Mouse (Mus musculus): ENCODE results near the gene Tap1. TPM values are rescaled to one million over a fixed set of nuclear protein-coding genes. Genes with fewer than 3 reads are reported as not detected.

Gene Tap1
- total RNA-seq, 4 experiments from 2014 or later: 19.5 to 22.2 (median 21.3) TPM

- peak; percentile 59 for DNase-seq
Observed at GRCm38 (mm10) chr17:34234926-34235325, 47.6 kb downstream of the Tap1 start.

DNA sequence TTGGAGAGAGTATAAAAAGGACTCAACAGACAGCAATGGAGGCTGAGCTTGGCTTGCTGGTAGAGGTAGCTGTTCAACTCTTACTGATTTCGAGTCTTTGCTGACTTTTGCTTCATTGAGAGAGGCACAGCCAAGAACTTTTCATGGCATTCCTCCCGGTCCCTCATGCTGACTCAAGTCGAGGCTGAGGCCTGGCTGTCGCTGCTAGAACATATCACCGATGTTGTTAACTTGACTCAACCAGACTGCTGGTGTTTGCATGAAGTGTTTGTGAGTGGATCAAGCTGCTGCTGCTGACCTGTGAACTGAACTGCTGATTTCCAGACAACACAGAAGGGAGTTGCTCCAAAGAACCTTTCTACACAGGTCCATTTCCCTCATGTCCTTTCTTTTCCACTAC is 49.3 kb downstream of the Tap1 start:
- no peak for DNase-seq

- DNase-seq: no peak
Observed at GRCm38 (mm10) chr17:34237741-34238140, 50.4 kb downstream of the Tap1 start.

GRCm38 (mm10) chr17:34238706-34239105 is 51.4 kb downstream of the Tap1 start, which contains the start of gene H2-Ob:
H2-Ob (plus strand) TSS chr17:34238903.
- DNase-seq: no peak

DNA sequence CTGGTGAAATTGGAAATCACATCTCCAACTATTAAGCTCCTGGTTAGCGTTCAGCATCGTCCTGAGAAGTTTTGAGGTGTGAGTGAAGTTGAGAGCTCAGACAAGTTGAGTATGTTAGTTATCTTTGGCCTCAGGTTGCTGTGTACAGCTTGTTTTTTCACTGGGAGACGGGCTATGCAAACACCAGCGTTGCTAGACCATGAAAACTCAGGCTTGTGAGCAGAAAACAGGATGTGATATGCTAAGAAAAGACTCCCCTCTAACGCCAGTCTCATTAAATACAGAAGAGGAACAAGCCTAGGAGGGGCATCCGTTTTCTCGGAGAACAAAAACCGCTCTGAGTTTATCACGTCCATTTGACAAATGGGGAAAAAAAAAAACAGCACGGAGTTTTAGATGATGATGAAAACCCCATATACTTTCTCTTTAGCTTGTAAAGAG is 52.3 kb downstream of the Tap1 start:
- DNase-seq: no peak

GRCm38 (mm10) chr17:34240366-34240765 is 53.0 kb downstream of the Tap1 start:
- no peak for DNase-seq

- no peak for DNase-seq
Observed at GRCm38 (mm10) chr17:34240916-34241315, 53.6 kb downstream of the Tap1 start.

- DNase-seq: no peak
Observed at GRCm38 (mm10) chr17:34244656-34245055, 57.3 kb downstream of the Tap1 start.

Other genes with a start within 250 kb of the Tap1 start
- gene Pfdn6, start 247.2 kb upstream of the Tap1 start, total RNA-seq (2022): 100 to 1,000 TPM in 1 of 4 experiments, 10 to 100 TPM in 3; 74.1 to 119 (median 79.6) TPM
- 10 to 100 TPM; 30.0 to 43.8 (median 35.1) TPM for gene Wdr46, start 246.9 kb upstream of the Tap1 start, total RNA-seq (2022)
- gene B3galt4, start 236.1 kb upstream of the Tap1 start, total RNA-seq (2022): 1 to 10 TPM; 6.9 to 8.7 (median 7.6) TPM
- gene Vps52, start 231.7 kb upstream of the Tap1 start, total RNA-seq (2022): 10 to 100 TPM; 58.6 to 83.5 (median 69.6) TPM
- gene Rps18, start 231.6 kb upstream of the Tap1 start, total RNA-seq (2022): 100 to 1,000 TPM; 668 to 711 (median 693) TPM
- gene H2-K1, start 187.2 kb upstream of the Tap1 start, total RNA-seq (2022): 100 to 1,000 TPM; 493 to 638 (median 583) TPM
- gene Ring1, start 162.9 kb upstream of the Tap1 start, total RNA-seq (2022): 10 to 100 TPM; 42.7 to 84.4 (median 60.7) TPM
- gene H2-Ke6, start 159.5 kb upstream of the Tap1 start, total RNA-seq (2022): 100 to 1,000 TPM; 249 to 289 (median 271) TPM
- gene Slc39a7, start 155.9 kb upstream of the Tap1 start, total RNA-seq (2022): 100 to 1,000 TPM; 176 to 248 (median 200) TPM
- 10 to 100 TPM; 54.8 to 70.9 (median 62.7) TPM for gene Rxrb, start 155.7 kb upstream of the Tap1 start, total RNA-seq (2022)
- 1 to 10 TPM in 3 of 4 experiments, under 1 TPM in 1; 0.55 to 1.7 (median 1.4) TPM for gene Col11a2, start 148.1 kb upstream of the Tap1 start, total RNA-seq (2022)
- 1 to 10 TPM in 1 of 4 experiments, under 1 TPM in 3; 0.24 to 1.1 (median 0.64) TPM for gene H2-Oa, start 95.2 kb upstream of the Tap1 start, total RNA-seq (2022)
- gene H2-DMa, start 68.0 kb upstream of the Tap1 start, total RNA-seq (2022): 10 to 100 TPM; 12.2 to 24.6 (median 21.1) TPM
- gene Brd2, start 64.9 kb upstream of the Tap1 start, total RNA-seq (2022): 100 to 1,000 TPM; 185 to 240 (median 215) TPM
- gene H2-DMb2, start 44.2 kb upstream of the Tap1 start, total RNA-seq (2022): 1 to 10 TPM; 2.0 to 4.5 (median 4.0) TPM
- gene H2-DMb1, start 34.5 kb upstream of the Tap1 start, total RNA-seq (2022): 10 to 100 TPM in 2 of 4 experiments, 1 to 10 TPM in 2; 5.2 to 11.5 (median 10.5) TPM
- gene Psmb9, start 211 bp downstream of the Tap1 start, total RNA-seq (2022): 10 to 100 TPM; 16.7 to 30.6 (median 25.5) TPM
- 10 to 100 TPM; 30.4 to 41.2 (median 36.4) TPM for gene Psmb8, start 10.2 kb downstream of the Tap1 start, total RNA-seq (2022)
- gene Tap2, start 16.0 kb downstream of the Tap1 start, total RNA-seq (2022): 10 to 100 TPM; 53.9 to 71.1 (median 67.2) TPM
- 1 to 10 TPM; 1.3 to 1.8 (median 1.5) TPM for gene H2-Ob, start 51.4 kb downstream of the Tap1 start, total RNA-seq (2022)
- 100 to 1,000 TPM in 3 of 4 experiments, 10 to 100 TPM in 1; 62.4 to 146 (median 115) TPM for gene H2-Ab1, start 70.1 kb downstream of the Tap1 start, total RNA-seq (2022)
- 100 to 1,000 TPM in 3 of 4 experiments, 10 to 100 TPM in 1; 77.6 to 181 (median 140) TPM for gene H2-Aa, start 100.3 kb downstream of the Tap1 start, total RNA-seq (2022)
- 100 to 1,000 TPM in 3 of 4 experiments, 10 to 100 TPM in 1; 83.6 to 191 (median 159) TPM for gene H2-Eb1, start 118.3 kb downstream of the Tap1 start, total RNA-seq (2022)
- gene H2-Eb2, start 138.1 kb downstream of the Tap1 start, total RNA-seq (2022): not detected
- under 1 TPM; 0.40 to 0.90 (median 0.57) TPM for gene Btnl2, start 167.3 kb downstream of the Tap1 start, total RNA-seq (2022)
- not detected for gene Btnl1, start 189.6 kb downstream of the Tap1 start, total RNA-seq (2022)
- 1 to 10 TPM; 1.7 to 8.6 (median 5.6) TPM for gene BC051142, start 211.3 kb downstream of the Tap1 start, total RNA-seq (2022)